Mouse (Mus musculus): ENCODE data around the gene Pcsk5. TPM values are rescaled to one million over a fixed set of nuclear protein-coding genes. Genes with fewer than 3 reads are reported as not detected.

Gene Pcsk5
- polyA plus RNA-seq, 1 experiment, result not detected

DNA sequence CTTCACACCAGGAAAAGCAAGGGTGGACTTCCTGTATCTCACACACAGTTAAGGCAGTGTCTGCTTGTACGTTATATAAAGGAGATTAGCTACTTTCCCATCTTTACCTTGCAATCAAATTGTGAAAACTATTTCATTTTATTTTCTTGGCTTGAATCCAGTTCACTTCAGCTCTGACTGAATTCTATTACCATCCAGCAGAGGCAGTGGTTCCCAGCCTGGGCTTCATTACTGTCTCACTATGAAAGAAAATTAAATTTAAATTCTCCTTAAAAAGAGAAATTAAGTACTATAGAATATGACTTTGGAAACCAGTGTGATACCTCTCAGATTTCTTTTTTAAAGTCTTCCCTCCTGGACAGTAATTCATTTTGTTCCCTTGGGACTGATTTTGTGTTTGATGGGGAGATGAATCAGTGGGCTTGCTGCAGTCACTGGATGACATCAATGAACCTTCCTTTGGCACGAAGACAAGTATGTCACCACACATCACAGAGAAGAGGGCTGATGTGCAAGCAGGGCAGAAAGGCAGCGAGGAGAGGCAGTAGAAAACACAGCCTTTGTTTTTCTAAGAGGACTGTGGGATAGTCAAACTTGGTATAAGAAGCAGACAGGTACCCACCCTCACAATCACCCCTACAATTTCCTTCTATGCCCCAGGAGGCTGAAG, 194.2 kb downstream of the Pcsk5 start:
- Histone ChIP-seq H3K36me3 (ENCODE audit: control insufficient read depth, insufficient read depth) (no peaks in the 10 kb centered on the region), H3K4me3 (no peak overlapping the region), H3K4me2 (ENCODE audit: low read depth) (no peak overlapping the region), H3ac (ENCODE audit: control insufficient read depth, insufficient read length) (no peak overlapping the region), H3K27me3 (ENCODE audit: control insufficient read depth, insufficient read depth, insufficient read length) (no peaks in the 10 kb centered on the region), H3K79me2 (ENCODE audit: control insufficient read depth, insufficient read depth) (no peaks in the 10 kb centered on the region)
- TF ChIP-seq SRF (IDR thresholded peaks at IDR 0.05; ENCODE audit: control insufficient read depth, insufficient read length, low read depth) (no peak), TCF12 (IDR thresholded peaks at IDR 0.05; ENCODE audit: insufficient read depth, poor library complexity, severe bottlenecking) (no peak), POLR2AphosphoS2 (IDR thresholded peaks at IDR 0.05; ENCODE audit: insufficient read length, low read depth) (no peak), CEBPB (IDR thresholded peaks at IDR 0.05; ENCODE audit: insufficient read depth, poor library complexity, severe bottlenecking) (no peak), POLR2A (IDR thresholded peaks at IDR 0.05; ENCODE audit: insufficient read length, low read depth) (no peak), TCF3 (IDR thresholded peaks at IDR 0.05; ENCODE audit: insufficient read length, low read depth) (no peak), MAX (IDR thresholded peaks at IDR 0.05; ENCODE audit: low read depth) (no peak), MYOD1 (IDR thresholded peaks at IDR 0.05; ENCODE audit: control insufficient read depth in 1 of 3, insufficient read length in 2 of 3, low read depth in 2 of 3) (no peak), MYOG (IDR thresholded peaks at IDR 0.05; ENCODE audit: control insufficient read depth in 1 of 3, insufficient read depth in 1 of 3, insufficient read length in 2 of 3, low read depth in 2 of 3) (no peak), USF1 (IDR thresholded peaks at IDR 0.05; ENCODE audit: low read depth) (no peak), REST (IDR thresholded peaks at IDR 0.05; ENCODE audit: insufficient read depth, insufficient read length) (no peak), E2F4 (IDR thresholded peaks at IDR 0.05; ENCODE audit: insufficient read depth) (no peak)

- TF ChIP-seq E2F4 (IDR thresholded peaks at IDR 0.05; ENCODE audit: insufficient read depth), result no peak
- TF ChIP-seq SRF (IDR thresholded peaks at IDR 0.05; ENCODE audit: control insufficient read depth, insufficient read length, low read depth), result no peak
- no peak for TF ChIP-seq USF1 (IDR thresholded peaks at IDR 0.05; ENCODE audit: low read depth)
- no peak for TF ChIP-seq REST (IDR thresholded peaks at IDR 0.05; ENCODE audit: insufficient read depth, insufficient read length)
- TF ChIP-seq MYOD1 (IDR thresholded peaks at IDR 0.05; ENCODE audit: control insufficient read depth in 1 of 3, insufficient read length in 2 of 3, low read depth in 2 of 3), result no peak
- TF ChIP-seq MYOG (IDR thresholded peaks at IDR 0.05; ENCODE audit: control insufficient read depth in 1 of 3, insufficient read depth in 1 of 3, insufficient read length in 2 of 3, low read depth in 2 of 3), result no peak
- TF ChIP-seq MAX (IDR thresholded peaks at IDR 0.05; ENCODE audit: low read depth), result no peak
- TF ChIP-seq TCF12 (IDR thresholded peaks at IDR 0.05; ENCODE audit: insufficient read depth, poor library complexity, severe bottlenecking), result no peak
- TF ChIP-seq TCF3 (IDR thresholded peaks at IDR 0.05; ENCODE audit: insufficient read length, low read depth), result no peak
- no peak for TF ChIP-seq POLR2AphosphoS2 (IDR thresholded peaks at IDR 0.05; ENCODE audit: insufficient read length, low read depth)
- no peak for TF ChIP-seq POLR2A (IDR thresholded peaks at IDR 0.05; ENCODE audit: insufficient read length, low read depth)
- no peak for TF ChIP-seq CEBPB (IDR thresholded peaks at IDR 0.05; ENCODE audit: insufficient read depth, poor library complexity, severe bottlenecking)
- Histone ChIP-seq H3K4me2 (ENCODE audit: low read depth) (no peak overlapping the region), H3K79me2 (ENCODE audit: control insufficient read depth, insufficient read depth) (no peaks in the 10 kb centered on the region), H3K4me3 (no peak overlapping the region), H3K27me3 (ENCODE audit: control insufficient read depth, insufficient read depth, insufficient read length) (no peaks in the 10 kb centered on the region), H3K36me3 (ENCODE audit: control insufficient read depth, insufficient read depth) (no peaks in the 10 kb centered on the region), H3ac (ENCODE audit: control insufficient read depth, insufficient read length) (no peak overlapping the region)
These were observed 201.4 kb downstream of the Pcsk5 start for GRCm38 (mm10) chr19:17635984-17636383.

GRCm38 (mm10) chr19:17615646-17616045, 221.8 kb downstream of the Pcsk5 start:
- Histone ChIP-seq H3ac (ENCODE audit: control insufficient read depth, insufficient read length) (no peak overlapping the region), H3K27me3 (ENCODE audit: control insufficient read depth, insufficient read depth, insufficient read length) (no peaks in the 10 kb centered on the region), H3K4me3 (no peak overlapping the region), H3K79me2 (ENCODE audit: control insufficient read depth, insufficient read depth) (no peaks in the 10 kb centered on the region), H3K4me2 (ENCODE audit: low read depth) (no peak overlapping the region), H3K36me3 (ENCODE audit: control insufficient read depth, insufficient read depth) (no peaks in the 10 kb centered on the region)
- TF ChIP-seq MYOD1 (IDR thresholded peaks at IDR 0.05; ENCODE audit: control insufficient read depth in 1 of 3, insufficient read length in 2 of 3, low read depth in 2 of 3) (no peak), TCF12 (IDR thresholded peaks at IDR 0.05; ENCODE audit: insufficient read depth, poor library complexity, severe bottlenecking) (no peak), POLR2A (IDR thresholded peaks at IDR 0.05; ENCODE audit: insufficient read length, low read depth) (no peak), REST (IDR thresholded peaks at IDR 0.05; ENCODE audit: insufficient read depth, insufficient read length) (no peak), USF1 (IDR thresholded peaks at IDR 0.05; ENCODE audit: low read depth) (no peak)

- Histone ChIP-seq H3K4me3 (no peak overlapping the region), H3K36me3 (ENCODE audit: control insufficient read depth, insufficient read depth) (no peaks in the 10 kb centered on the region), H3K79me2 (ENCODE audit: control insufficient read depth, insufficient read depth) (no peaks in the 10 kb centered on the region), H3K4me2 (ENCODE audit: low read depth) (no peak overlapping the region), H3K27me3 (ENCODE audit: control insufficient read depth, insufficient read depth, insufficient read length) (no peaks in the 10 kb centered on the region), H3ac (ENCODE audit: control insufficient read depth, insufficient read length) (no peak overlapping the region)
- TF ChIP-seq USF1 (IDR thresholded peaks at IDR 0.05; ENCODE audit: low read depth) (no peak), TCF3 (IDR thresholded peaks at IDR 0.05; ENCODE audit: insufficient read length, low read depth) (no peak), E2F4 (IDR thresholded peaks at IDR 0.05; ENCODE audit: insufficient read depth) (no peak), CEBPB (IDR thresholded peaks at IDR 0.05; ENCODE audit: insufficient read depth, poor library complexity, severe bottlenecking) (no peak), POLR2AphosphoS2 (IDR thresholded peaks at IDR 0.05; ENCODE audit: insufficient read length, low read depth) (no peak), MYOD1 (IDR thresholded peaks at IDR 0.05; ENCODE audit: control insufficient read depth in 1 of 3, insufficient read length in 2 of 3, low read depth in 2 of 3) (no peak), MAX (IDR thresholded peaks at IDR 0.05; ENCODE audit: low read depth) (no peak), SRF (IDR thresholded peaks at IDR 0.05; ENCODE audit: control insufficient read depth, insufficient read length, low read depth) (no peak), TCF12 (IDR thresholded peaks at IDR 0.05; ENCODE audit: insufficient read depth, poor library complexity, severe bottlenecking) (no peak), MYOG (IDR thresholded peaks at IDR 0.05; ENCODE audit: control insufficient read depth in 1 of 3, insufficient read depth in 1 of 3, insufficient read length in 2 of 3, low read depth in 2 of 3) (no peak), REST (IDR thresholded peaks at IDR 0.05; ENCODE audit: insufficient read depth, insufficient read length) (no peak)
These were observed 230.9 kb downstream of the Pcsk5 start for GRCm38 (mm10) chr19:17606510-17606909.

All from myocyte (in vitro differentiated cells).